Mouse (Mus musculus): ENCODE results near the gene E030018B13Rik.

Gene E030018B13Rik

DNA sequence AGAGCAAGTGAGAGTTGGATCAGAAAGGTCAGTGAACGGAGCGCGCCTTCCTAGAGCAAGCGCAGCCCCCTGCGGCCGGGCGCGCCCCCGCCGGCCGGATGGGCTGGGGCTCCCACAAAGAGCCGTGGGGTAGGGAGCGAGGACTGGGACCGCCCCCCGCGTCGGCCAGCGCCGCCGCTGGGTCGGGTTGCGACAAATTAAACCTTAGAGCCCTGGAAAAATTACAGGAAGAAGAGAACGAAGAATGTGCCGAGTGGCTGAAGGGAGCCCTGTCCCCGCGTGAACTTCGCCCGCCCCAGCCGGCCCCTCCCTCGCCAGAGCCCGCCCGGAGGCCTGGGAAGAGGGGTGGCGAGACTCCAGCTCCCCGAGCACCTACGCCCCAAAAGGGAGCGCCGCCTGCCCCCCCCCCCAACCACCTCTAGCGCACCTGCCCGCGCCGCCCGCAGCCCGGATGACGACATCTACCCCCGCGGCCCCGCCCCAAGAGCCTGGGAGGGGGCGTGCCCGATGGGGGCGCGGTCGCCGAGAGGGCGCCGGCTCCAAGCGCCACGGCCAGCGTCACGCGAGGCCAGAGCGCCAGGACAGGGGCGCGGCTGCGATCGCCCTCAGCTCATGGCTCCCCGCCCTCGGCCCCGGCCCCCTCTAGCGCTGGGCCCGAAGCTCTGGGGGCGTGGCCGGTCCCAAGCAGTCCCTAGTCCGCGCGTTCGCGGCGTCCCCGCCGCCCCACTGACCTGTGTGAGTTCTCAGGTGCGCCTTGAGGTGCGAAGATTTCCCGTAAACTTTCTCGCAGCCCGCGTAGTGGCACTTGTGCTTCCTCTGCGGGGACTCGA lies 20.8 kb downstream of the E030018B13Rik start:
- peak; percentile 95 for DNase-seq (ENCODE audit: low read depth, low spot score)

DNA sequence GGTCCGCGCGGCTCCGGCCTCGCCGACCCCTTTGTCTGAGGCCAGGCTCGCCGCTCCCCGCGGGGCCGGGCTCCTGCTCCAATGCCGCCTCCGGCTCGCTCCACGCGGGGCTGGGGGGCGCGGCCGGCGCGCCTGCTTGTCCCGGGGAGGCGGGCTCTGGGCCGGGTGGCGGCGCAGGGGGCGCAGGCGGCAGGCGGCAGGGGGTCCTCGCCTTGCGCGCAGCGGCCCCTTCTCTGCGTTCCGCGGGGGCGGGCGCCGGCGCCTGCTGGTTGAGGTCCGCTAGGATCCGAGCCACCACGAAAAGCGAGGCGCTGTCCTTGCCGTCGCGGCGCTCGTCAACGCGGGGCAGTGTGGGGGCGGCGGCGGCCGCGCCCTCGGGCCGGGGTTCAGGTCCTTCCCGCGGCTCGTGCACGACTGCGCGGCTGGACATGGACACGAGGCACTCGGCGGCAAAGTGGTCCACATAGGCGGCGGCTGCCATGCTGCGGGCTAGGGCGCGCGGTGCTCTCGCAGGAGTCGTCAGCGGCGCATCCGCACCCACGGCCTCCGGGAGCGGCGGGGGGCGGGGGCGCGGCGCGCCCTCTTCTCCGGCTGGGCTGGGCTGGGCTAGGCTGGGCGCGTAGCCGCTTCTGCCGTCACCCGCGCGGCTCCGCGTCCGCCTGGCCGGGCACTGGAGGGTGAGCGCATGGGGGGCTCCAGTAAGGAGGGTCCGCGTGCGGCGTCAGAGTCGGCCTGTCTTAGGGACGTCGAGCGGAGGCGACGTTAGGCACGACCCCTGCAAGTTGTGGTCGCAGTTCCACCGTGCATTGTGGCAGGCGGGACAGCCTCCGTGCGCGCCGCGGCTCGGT lies 21.6 kb downstream of the E030018B13Rik start:
- DNase-seq (ENCODE audit: low read depth, low spot score) = peak; percentile 90

DNA sequence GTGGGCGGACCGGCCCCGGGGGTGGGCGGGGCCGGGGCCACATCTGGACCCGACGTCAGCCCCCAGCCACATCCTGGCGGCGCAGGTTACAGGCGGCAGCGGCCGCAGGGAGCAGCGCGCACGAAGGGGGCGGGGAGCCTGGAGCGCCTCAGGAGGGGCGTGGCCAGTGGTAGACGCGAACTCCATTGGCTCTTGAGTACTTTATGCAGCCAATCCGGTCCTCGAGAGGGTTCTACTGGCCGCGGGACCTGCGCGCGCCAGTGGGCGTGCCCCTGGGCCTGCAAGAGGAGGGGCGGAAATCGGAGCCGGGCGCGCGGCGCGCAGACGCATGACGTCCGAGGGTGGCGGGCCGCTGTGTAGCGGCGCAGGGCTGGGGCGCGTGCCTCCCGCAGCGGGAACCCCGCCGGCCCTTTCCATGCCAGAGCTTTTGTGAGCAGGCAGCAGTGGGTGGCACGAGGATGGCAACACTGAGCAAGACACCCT lies 22.3 kb downstream of the E030018B13Rik start, which contains the start of gene Klf13:
Klf13 (minus strand) TSS at position 2 of the 483 bp plus-strand sequence.
- DNase-seq (ENCODE audit: low read depth, low spot score) = peak; percentile 100

DNA sequence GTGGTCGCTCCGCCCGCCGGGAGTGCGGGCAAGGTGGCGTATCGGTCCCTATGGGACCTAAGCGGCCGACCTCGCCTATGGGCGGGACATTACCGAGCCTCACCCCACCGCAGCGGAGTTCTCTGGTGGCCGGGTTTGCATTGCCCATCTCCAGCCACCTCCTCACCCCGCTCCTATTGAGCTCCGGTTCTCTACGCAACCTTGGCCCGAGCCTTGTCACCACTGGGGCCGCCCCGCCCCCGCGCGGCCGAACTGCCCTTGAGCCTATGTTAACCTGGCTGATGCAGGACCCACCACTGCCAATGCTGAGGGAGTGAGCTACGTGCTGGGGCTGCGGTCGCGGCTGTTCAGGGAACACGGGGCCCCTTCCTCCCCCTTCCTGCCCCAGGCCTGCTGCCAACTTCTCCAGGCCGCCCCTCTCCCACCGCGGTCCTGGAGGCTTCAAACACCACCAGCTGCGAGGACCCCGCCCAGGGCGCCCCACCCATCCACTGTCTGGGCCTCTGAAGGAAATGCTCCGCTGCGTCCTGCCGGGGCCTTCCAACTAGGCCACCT lies 22.8 kb downstream of the E030018B13Rik start:
- DNase-seq (ENCODE audit: low read depth, low spot score) = peak; percentile 87

DNA sequence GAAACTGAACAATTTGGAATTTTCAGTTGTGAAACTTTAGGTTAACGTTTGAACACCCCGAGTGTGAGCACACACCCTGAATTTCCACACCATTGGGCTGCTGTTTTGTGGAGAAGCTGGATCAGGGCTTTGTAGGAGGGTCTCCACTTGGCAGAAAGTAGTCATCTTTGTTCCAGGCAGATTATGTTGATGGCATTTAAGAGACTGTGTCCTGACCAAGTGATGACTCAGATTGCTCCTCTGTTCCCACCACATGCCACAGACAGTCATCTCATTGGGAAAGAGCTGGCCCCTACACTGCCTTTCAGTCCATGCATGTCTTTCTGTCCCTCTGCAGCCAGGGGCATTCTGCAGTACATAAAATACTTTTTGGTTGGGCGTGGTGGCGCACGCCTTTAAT lies 23.7 kb downstream of the E030018B13Rik start:
- no peak for DNase-seq (ENCODE audit: low read depth, low spot score)

DNA sequence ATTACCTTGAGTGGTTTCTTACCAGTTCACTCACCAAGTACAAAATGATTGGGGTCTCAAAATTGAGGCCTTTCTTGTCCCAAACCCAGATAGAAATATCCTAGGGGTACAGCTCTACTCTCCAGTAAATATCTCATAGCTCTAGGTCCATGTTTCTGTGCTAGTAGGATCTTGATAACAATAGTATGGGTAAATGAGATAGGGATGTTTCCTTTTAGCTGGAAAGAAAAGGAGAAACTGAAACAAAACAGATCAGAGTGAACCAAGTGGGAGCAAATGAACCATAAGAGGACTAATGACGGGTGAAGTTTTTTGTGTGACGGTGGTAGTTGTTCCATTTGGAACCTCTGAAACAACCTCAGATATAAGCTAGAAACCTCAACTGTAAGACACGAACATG lies 24.4 kb downstream of the E030018B13Rik start:
- no peak for DNase-seq (ENCODE audit: low read depth, low spot score)

DNA sequence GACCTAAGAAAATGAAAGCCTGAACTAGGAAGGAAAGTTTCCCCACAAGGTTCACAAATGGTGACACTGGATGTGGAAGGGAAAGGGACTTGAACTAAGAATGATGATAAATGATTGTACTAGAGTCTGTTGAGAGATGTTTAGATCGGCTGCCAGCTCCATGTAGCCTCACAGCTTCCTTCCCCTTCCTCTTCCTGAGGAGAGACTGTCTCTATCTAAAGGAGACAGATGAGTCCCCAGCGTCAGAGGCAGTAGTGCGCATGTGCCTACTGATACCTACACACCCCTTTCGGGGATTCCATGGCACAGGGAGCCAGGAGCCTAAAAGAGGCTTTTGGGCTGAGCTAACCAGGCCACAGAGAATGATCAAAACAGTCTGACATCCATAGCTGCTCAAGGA lies 24.8 kb downstream of the E030018B13Rik start:
- DNase-seq (ENCODE audit: low read depth, low spot score) = no peak

DNA sequence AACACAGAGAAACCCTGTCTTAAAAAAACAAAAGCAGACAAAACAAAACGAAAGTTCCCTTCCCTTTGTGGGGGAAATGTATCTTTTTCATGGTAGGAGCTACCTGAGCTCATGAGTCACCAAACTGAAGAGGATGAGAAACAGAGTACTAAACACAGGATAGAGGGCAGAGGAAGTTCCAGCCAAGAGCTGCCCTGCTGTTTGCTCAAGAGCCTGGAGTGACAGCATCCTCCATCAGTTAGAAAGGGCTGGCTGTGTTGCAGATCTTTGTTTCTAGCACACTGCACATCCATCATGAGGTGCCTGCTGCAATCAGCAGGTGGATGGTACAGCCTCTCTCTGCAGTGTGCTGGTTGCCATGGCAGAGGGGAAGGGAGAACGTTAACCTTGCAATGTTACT lies 27.3 kb downstream of the E030018B13Rik start:
- peak; percentile 51 for DNase-seq (ENCODE audit: low read depth, low spot score)

DNA sequence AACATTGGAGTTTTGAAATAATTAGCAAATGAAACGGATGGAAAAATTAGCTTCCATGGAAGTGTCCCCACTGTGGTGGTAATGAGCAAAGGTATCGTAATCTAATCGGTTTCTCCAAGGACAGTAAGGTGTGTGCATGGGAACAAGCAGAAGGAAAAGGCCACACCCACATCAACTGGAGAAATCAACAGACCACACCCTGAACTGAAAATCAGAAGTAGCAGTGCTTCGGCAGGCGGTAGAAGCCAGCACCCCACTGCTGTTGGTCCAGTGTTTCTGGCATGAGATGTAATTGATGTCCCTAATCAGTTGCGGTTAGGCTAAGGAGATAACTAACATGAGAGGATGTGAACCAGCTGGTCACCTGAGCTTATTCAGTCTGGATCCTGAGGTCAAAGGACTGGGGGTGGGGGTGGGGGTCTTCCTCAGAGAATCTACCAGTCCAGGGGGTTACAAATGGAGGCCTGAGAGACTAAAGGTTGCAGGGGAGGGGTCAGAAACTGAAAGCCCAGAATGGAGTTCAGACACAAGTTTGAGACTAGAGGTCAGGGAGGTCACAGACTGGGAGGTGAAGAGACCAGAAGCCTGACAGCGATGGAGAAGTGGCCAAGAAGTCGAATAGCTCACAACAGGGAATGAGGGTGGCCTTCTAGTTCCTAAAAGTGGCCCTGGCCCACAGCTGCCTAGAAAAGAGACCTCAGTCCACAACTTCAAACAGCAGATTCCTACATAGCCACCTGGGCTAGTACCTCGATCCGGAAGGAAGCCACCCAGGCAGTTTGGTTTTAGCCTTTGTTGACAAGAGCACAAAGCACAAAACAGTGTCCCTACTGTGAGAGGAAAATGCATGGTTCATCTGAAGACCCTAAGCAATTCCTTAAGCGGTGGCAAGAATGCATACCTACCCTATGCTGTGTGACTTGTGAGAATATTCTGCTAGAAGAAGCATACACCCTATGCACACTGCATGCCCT lies 31.1 kb downstream of the E030018B13Rik start:
- no peak for DNase-seq (ENCODE audit: low read depth, low spot score)

DNA sequence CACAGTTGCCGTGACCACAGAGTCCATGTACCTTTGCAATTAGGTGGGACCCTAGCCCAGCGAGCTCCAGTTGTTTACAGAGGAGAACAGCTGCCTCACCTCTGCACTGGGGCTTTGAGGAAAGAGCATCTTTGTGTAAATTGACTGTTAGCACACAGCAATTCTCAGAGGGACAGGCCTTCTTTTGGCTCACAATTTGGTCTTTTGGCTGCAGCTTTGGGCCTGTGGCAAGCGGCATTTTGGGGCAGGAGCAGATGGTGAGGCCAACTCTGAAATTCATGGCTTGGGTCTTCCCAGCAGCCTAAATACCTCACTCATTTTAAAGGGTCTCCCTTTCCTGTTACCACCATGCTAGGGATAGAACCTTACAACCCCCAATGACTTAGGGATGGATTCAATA lies 32.5 kb downstream of the E030018B13Rik start:
- DNase-seq (ENCODE audit: low read depth, low spot score) = no peak

DNA sequence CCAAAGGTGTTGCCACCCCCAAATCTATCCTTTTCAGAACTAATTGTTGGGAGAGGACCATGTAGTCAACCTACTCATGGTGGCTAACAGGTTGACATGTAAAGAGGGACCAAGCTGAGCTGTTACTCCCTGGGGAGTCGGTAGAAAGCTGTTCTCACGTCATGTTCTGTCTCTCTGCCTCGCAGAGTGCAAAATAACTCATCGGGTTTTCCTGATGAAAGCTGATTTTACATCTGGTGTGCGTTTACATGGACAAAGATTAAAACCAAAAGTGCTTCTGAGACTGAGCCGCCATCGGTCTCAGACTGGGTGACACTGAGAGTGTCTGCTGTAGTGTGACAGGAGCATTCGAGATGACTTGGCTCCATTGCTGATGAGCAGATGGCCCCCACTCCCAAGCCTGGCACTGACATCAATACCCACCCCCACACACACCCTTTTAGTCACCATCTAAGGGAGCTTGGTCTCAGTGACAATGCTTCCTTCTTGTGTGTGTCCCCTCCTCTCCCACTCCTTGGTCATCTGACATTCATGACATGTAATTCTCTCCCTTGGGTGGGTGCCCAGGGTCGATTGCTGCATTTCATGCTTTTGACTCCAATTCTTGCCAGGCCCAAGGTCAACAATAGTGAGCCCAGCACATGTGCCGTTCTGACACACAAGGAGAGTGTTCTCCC lies 34.4 kb downstream of the E030018B13Rik start:
- DNase-seq (ENCODE audit: low read depth, low spot score) = no peak

DNA sequence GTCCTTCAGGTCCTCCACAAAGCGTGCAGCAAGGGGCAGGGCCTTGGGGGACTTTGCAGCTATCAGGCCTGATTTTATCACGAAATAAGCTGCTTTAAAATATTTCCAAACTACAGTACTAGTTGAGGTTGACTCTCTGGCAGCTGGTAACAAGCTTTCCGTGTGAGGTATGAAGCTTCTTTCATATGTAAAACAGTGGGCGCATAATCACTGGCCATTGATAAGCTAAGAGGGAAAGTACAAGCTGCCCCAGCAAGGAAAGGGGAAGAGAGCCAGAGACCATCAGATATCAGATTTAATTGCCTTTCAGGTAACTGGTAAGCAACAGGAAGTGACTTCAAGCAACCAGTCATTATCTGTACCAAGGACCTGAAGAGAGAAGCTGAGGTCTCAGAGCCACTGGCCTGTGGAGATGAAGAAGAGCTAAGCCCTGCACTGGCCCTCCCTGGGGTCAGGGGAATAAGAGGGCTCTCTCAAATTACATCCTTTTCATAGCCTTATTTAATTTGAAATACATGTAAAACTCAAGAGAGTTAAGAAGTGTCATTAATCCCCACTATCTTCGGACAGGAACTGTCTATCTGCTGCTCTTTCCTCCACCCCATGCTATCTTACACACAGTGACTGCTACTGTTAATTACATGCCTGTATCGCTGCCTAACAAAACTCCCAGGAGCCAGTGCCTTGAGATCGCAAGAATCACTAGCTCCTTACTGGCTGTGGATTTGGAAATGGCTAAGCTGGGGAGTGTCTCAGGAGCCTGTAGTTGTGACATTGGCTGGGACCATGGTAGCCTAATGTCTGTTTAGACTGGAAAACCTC lies 35.6 kb downstream of the E030018B13Rik start:
- DNase-seq (ENCODE audit: low read depth, low spot score) = no peak

DNA sequence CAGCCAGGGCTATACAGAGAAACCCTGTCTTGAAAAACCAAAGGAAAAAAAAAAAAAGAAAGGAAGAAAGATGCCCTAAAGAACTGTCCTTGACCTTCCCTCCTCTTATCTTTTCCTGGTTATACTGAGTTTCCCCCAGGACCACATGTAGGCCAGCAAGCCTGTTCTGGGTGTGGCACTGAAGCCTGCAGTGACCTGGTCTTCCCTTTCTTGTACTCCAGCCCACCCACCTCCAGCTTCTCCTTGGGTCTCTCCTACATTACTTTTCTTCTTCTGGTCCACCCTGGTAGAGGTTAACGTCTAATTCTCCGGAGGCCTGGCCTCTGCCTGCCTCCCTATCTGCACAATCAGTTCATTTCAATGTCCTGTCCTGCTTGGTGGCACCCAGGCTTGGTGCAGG lies 38.8 kb downstream of the E030018B13Rik start:
- no peak for DNase-seq (ENCODE audit: low read depth, low spot score)

DNA sequence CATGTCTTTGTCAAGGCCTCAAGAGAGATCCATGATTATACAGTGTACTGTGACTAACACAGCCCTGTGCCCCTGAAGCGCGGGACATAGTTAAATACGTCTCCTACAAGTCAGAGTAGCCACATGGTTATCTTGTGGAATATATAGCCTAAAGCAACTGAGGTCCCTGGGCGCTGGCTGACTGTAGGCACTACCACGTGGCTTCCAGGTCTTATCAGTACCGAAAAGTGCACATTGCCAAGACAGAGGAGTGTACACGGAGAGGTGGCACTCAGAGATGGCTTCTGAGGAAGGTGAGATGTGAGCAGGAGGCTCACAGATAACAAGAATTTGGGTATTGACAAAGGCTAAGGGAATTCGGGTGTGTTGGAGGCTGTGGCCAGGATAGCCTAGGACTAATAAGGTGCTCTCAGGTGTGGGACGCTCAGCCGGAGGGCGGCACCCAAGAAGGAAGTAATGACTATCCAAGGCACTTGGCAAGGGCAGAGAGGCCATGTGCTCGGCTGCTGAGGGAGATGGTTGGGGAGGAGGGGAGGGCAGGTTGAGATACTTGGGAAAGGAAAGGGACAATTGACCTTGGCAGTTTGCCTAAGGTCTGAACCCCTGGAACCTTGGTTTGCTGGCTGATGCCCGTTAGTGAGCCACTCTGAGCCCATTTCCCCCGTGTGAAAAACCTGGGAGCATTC lies 39.6 kb downstream of the E030018B13Rik start:
- DNase-seq (ENCODE audit: low read depth, low spot score) = no peak

DNA sequence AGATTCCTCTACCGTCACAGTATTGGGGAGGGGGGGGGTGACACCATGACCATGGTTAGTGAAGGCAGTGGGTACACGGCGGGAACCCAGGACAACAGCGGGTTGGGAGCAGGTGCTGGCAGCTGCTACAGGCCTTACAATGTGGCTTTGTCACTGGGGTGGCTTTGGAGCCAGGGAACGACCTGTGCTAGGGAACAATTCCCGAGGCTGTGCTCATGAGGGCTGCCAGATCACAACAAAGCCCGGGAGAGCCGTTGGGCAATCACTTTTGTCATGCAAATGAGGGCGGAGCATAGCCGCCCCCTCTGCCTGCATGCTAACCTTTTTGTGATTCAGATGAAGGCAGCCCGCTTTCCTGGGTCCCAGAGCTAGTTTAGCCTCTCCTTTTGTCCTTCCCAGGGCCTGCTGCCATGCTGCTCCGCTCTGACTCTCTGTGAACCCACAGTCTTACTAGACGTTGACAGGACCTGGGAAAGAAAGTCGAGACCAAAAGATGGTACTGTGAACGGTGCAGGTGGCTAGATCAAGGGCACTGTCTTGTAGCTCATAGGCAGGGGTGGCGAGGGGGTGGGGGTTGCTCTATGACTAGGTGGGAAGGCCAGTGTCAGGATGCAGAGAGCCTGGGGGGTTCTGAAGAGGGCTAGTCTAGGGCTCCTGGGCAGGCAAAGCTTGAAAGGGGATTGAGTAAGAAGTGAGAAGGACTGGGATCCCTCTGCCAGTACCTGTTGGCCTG lies 40.5 kb downstream of the E030018B13Rik start:
- no peak for DNase-seq (ENCODE audit: low read depth, low spot score)

DNA sequence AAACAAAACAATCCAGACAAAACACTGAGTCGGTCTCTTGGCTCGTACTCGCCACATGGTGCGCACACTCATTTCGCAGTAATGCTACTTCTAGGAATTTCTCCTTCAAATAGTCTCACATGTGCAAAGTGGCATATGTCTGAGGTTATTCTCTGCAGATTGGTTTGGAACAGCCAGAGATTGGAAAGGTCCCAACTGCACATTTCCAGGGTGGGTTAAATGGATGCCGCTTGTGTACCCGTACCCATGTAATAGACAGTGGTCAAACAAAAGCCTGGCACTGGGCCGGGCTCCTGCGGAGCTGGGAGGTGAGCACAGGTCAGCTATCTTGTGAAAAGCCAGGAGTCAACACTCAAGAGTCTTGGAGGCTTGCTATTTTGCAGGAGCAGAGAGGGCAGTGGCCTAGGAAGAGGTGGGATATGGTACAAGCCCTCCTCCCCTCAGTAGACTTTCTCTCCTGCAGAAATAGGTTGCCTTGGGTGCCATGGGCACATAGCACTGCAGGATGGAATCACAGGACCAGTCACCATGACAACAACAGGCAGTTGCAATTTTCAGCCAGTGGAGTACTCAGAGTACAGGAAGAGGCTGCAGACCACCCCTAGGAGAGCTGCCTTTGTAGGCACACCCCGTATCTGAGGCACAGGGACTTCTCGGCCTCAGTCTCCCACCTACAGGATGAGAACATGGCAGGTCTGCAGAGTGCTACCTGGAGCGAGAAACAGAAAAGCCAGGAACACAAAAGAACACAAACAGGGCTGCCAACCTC lies 41.4 kb downstream of the E030018B13Rik start:
- no peak for DNase-seq (ENCODE audit: low read depth, low spot score)

DNA sequence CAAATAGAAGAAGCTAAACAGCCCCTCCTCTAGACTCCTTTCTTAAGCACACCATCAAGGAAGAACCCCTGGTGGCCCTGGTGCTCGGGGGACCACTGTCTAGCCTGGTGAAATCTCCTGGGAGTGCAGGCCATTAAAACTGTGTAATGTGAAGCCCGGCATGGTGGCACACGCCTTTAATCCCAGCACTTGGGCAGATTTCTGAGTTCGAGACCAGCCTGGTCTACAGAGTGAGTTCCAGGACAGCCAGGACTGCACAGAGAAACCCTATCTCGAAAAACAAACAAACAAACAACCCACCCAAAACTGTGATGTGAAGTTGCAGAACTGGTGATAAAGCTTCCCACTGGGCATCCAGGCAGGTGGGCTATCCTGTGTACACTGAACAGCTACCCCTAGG lies 47.0 kb downstream of the E030018B13Rik start:
- DNase-seq (ENCODE audit: low read depth, low spot score) = no peak
